Mouse (Mus musculus): ENCODE measurements around the gene Ptprd.
A peak's percentile ranks its signal among the peaks of the same experiment; 100 is the strongest.

The Ptprd gene

GRCm38 (mm10) chr4:77248918-77249317 lies 962.8 kb downstream of the Ptprd start:
- DNase-seq (ENCODE audit: low spot score), result no peak

GRCm38 (mm10) chr4:77241852-77242455 lies 969.8 kb downstream of the Ptprd start:
- DNase-seq (ENCODE audit: low spot score), result no peak

GRCm38 (mm10) chr4:77238144-77238543 lies 973.6 kb downstream of the Ptprd start:
- no peak for DNase-seq (ENCODE audit: low spot score)

- no peak for DNase-seq (ENCODE audit: low spot score)
Measured at GRCm38 (mm10) chr4:77233243-77233642, 978.5 kb downstream of the Ptprd start.

GRCm38 (mm10) chr4:77168866-77169265 lies 1042.9 kb downstream of the Ptprd start:
- no peak for DNase-seq (ENCODE audit: low spot score)

GRCm38 (mm10) chr4:77157601-77158000 lies 1054.2 kb downstream of the Ptprd start:
- no peak for DNase-seq (ENCODE audit: low spot score)

GRCm38 (mm10) chr4:77155561-77155960 lies 1056.2 kb downstream of the Ptprd start:
- no peak for DNase-seq (ENCODE audit: low spot score)

GRCm38 (mm10) chr4:77155037-77155436 lies 1056.7 kb downstream of the Ptprd start:
- no peak for DNase-seq (ENCODE audit: low spot score)

- DNase-seq (ENCODE audit: low spot score), result no peak
Measured at GRCm38 (mm10) chr4:77124852-77125251, 1086.9 kb downstream of the Ptprd start.

GRCm38 (mm10) chr4:77110894-77111293 lies 1100.9 kb downstream of the Ptprd start:
- DNase-seq (ENCODE audit: low spot score), result no peak

GRCm38 (mm10) chr4:77107291-77107690 lies 1104.5 kb downstream of the Ptprd start:
- no peak for DNase-seq (ENCODE audit: low spot score)

- peak; percentile 3 for DNase-seq (ENCODE audit: low spot score)
Measured at GRCm38 (mm10) chr4:77083165-77083564, 1128.6 kb downstream of the Ptprd start.

- DNase-seq (ENCODE audit: low spot score), result no peak
Measured at GRCm38 (mm10) chr4:77077607-77078006, 1134.2 kb downstream of the Ptprd start.

GRCm38 (mm10) chr4:77050536-77051207 lies 1161.1 kb downstream of the Ptprd start:
- no peak for DNase-seq (ENCODE audit: low spot score)

GRCm38 (mm10) chr4:77004483-77004882 lies 1207.3 kb downstream of the Ptprd start:
- no peak for DNase-seq (ENCODE audit: low spot score)

- DNase-seq (ENCODE audit: low spot score), result no peak
Measured at GRCm38 (mm10) chr4:76996172-76996571, 1215.6 kb downstream of the Ptprd start.

GRCm38 (mm10) chr4:76989961-76990360 lies 1221.8 kb downstream of the Ptprd start:
- DNase-seq (ENCODE audit: low spot score), result no peak

GRCm38 (mm10) chr4:76977056-76977809 lies 1234.5 kb downstream of the Ptprd start:
- no peak for DNase-seq (ENCODE audit: low spot score)

GRCm38 (mm10) chr4:76948251-76948650 lies 1263.5 kb downstream of the Ptprd start:
- no peak for DNase-seq (ENCODE audit: low spot score)

GRCm38 (mm10) chr4:76941382-76942360 lies 1270.1 kb downstream of the Ptprd start:
- DNase-seq (ENCODE audit: low spot score), result no peak

GRCm38 (mm10) chr4:76931559-76931958 lies 1280.2 kb downstream of the Ptprd start:
- no peak for DNase-seq (ENCODE audit: low spot score)
